Mouse (Mus musculus) kidney, postnatal 0 days (tissue): ENCODE measurements around the gene Coa5. TPM values are rescaled to one million over a fixed set of nuclear protein-coding genes. Genes with fewer than 3 reads are reported as not detected.

Experiments used
- ATAC-seq: fragments of 200-750 bp; cut with Nextera tagmentation; replicated peaks from 2 replicates; pipeline ENCODE4 v1.8.0; 2017; ENCODE audit warnings: low read depth, moderate number of reproducible peaks, moderate TSS enrichment, moderate library complexity; ENCODE audit not compliant: low FRiP score
- DNase-seq: peaks from one replicate; pipeline ENCODE4 v3.0.0-alpha.2; 2016; ENCODE audit warnings: low spot score
- H3K27ac ChIP-seq: fragments of 300-500 bp; sonication (generic); 2 replicates; pipeline ENCODE4 v1.5.1; 2014; ENCODE audit warnings: mild to moderate bottlenecking
- H3K27me3 ChIP-seq: fragments of 300-500 bp; sonication (generic); 2 replicates; pipeline ENCODE4 v1.6.1; 2014; ENCODE audit warnings: low read length, mixed read lengths; ENCODE audit not compliant: insufficient read depth
- H3K36me3 ChIP-seq: fragments of 300-500 bp; sonication (generic); 2 replicates; pipeline ENCODE4 v1.6.1; 2014; ENCODE audit warnings: low read length, mixed read lengths; ENCODE audit not compliant: insufficient read depth
- H3K4me1 ChIP-seq: fragments of 300-500 bp; sonication (generic); replicated peaks from 2 replicates; pipeline ENCODE4 v1.6.1; 2014; ENCODE audit warnings: antibody characterized with exemption, low read length, mixed read lengths; ENCODE audit not compliant: insufficient read depth
- H3K4me2 ChIP-seq: fragments of 300-500 bp; sonication (generic); 2 replicates; pipeline ENCODE4 v1.6.1; 2014; ENCODE audit warnings: mild to moderate bottlenecking, low read length, moderate library complexity, mixed read lengths
- H3K4me3 ChIP-seq: fragments of 300-500 bp; sonication (generic); replicated peaks from 2 replicates; pipeline ENCODE4 v1.5.1; 2014; ENCODE audit warnings: low read depth, low read length
- H3K9ac ChIP-seq: fragments of 300-500 bp; sonication (generic); 2 replicates; pipeline ENCODE4 v1.6.1; 2014; ENCODE audit warnings: low read depth, low read length
- H3K9me3 ChIP-seq: fragments of 300-500 bp; sonication (generic); replicated peaks from 2 replicates; pipeline ENCODE4 v1.6.1; 2016; ENCODE audit warnings: low read length, inconsistent platforms, mixed read lengths
- CTCF ChIP-seq: IDR thresholded peaks from 2 replicates; pipeline ENCODE4 v1.5.1; 2016; ENCODE audit warnings: antibody characterized with exemption, low read depth, mild to moderate bottlenecking, moderate library complexity
- WGBS: fragments of 180-500 bp; shearing (Covaris S2); extraction: QIAGEN DNeasy Blood & Tissue Kit; methylation state at CpG from one replicate; pipeline ENCODE4 v1.1.7; 2014; 5-methylcytosine and 5-hydroxymethylcytosine counted together
- polyA plus RNA-seq: library from polyadenylated mRNA; unstranded; fragments of >200 nt; fragmentation: Nextera tagmentation; extraction: Ambion mirVana; gene quantifications from 2 replicates; pipeline ENCODE4 v1.2.1, GENCODE M21; 2015

Coa5 gene
- polyA plus RNA-seq, 1 experiment from 2014 or later, result 39.2 TPM

DNA sequence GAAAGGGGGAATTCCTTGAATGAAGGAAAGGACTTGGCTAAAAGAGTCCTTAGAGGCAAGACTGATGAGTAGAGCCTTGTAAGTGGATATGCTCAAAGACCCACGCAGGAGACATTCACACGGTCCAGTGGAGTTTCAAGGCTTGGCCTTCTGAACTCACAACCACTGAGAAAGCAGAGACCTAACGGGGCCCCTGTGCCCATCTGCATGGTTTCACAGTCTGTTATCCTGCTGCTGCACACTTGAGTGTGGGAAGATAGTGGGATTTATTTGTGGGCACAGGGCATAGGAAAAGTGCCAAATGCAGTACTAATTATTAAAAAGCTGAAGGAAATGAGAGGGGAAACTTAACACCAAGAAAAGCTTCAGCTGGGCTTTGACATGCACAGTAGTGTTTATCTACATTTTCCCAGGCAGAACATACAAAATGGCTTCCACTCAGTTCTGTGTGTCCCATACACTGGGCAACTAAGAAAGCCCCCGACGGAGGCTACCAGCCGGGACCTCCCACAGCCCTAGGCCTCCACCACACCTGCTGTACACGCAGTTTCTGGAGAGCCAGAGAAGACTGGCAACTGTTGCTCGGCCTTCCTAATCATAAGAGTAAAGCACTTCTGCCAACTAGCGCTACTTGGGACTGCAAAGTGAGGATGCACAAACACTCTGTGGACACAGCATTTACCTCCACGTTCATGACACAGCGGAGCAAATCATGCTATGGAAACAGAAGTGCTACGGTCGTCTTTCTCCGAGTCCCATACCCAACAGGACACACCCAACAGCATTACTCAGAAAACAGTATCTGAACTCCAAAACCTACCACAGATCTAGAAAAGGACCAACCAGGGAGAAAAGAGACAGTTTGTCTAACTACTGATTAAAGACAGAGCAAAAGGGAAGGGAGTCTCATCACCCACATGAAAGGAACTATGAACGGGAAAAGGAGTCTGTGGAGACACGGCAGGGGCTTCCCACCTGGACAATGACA is 13.2 kb upstream of the Coa5 start:
- H3K4me3 ChIP-seq, result no peak overlapping the region
- DNase-seq (no peak), ATAC-seq (no peak)
- H3K4me1 ChIP-seq, result no peaks in the 10 kb centered on the region
- H3K27me3 ChIP-seq, result no peaks in the 10 kb centered on the region
- no peak overlapping the region for H3K27ac ChIP-seq
- no peak for TF ChIP-seq CTCF
- 0 out of 2 replicates have a peak, but pooled peaks cover 16% of the 10 kb centered on the region for H3K36me3 ChIP-seq
- H3K4me2 ChIP-seq, result no peak overlapping the region
- H3K9ac ChIP-seq, result no peak overlapping the region
- no peaks in the 10 kb centered on the region for H3K9me3 ChIP-seq
- 86% methylated on average over 16 of the region's 16 CpGs for WGBS

DNA sequence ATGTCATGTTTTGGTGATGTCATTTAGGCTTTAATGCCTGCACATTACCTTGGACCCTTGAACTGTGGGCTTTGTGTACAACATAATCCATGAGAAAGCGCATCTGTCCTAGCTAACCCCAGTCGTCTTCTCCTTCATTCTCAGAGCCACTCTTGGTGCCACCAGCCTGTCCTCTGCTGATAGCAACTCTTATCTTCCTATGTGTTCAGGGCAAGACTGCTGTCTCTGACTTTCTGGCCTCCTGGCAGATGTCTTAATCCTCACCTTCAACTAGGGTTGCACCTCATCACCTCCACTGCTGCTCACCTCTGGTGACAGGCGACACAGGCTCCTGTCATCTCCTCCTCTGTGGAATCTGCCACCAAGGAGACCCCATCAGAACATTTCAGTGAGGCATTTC is 6.5 kb upstream of the Coa5 start:
- Histone ChIP-seq H3K36me3 (peaks cover 41% of the 10 kb centered on the region), H3K4me2 (no peak overlapping the region)
- no peak for ATAC-seq

DNA sequence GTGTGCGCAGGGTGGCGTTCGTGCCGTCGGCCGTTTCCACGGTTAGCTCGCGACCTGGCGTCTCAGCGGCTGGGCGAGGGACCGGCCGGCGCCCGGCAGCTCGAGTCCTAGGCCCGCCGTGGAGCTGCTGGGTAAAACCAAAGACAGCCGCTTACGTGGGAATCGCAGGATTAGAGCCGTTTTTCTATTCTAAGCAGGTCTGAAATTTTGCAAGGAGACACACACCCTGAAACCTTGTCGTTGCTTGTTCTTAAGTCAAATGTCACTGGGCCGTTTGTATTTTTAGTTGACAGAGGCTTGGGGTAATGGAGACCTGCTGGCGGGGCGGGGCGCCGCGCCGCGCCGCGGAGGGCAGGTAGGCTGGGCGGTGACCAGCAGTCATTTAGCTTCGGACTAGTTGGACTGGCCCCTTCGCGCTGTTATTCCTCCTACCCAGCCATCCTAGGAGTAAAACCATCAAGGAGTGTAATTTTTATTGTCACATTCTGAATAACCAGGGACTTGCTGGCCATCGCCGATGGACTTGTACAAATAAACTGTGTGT is 466 bp upstream of the Coa5 start:
- H3K36me3 ChIP-seq, result peaks cover 15% of the 10 kb centered on the region
- peaks cover 14% of the 10 kb centered on the region for H3K4me1 ChIP-seq
- no peaks in the 10 kb centered on the region for H3K9me3 ChIP-seq
- H3K27ac ChIP-seq, result peak overlapping the region; percentile 85
- peak overlapping the region; percentile 91 for H3K4me3 ChIP-seq
- H3K4me2 ChIP-seq, result peak overlapping the region; percentile 77
- H3K27me3 ChIP-seq, result no peaks in the 10 kb centered on the region
- peak overlapping the region; percentile 90 for H3K9ac ChIP-seq
- no peak for TF ChIP-seq CTCF
- peak; percentile 63 for ATAC-seq
- WGBS, result 2% methylated on average over 40 of the region's 40 CpGs
- DNase-seq, result peak; percentile 47

More for the DNA sequence above, 6.5 kb upstream of the Coa5 start:
- Histone ChIP-seq H3K9me3 (no peaks in the 10 kb centered on the region), H3K27me3 (no peaks in the 10 kb centered on the region), H3K4me1 (0 out of 2 replicates have a peak, but pooled peaks cover under 1% of the 10 kb centered on the region), H3K27ac (no peak overlapping the region), H3K9ac (no peak overlapping the region), H3K4me3 (no peak overlapping the region)
- no peak for TF ChIP-seq CTCF
- DNase-seq, result no peak
- WGBS, result 91% methylated on average over 3 of the region's 3 CpGs

DNA sequence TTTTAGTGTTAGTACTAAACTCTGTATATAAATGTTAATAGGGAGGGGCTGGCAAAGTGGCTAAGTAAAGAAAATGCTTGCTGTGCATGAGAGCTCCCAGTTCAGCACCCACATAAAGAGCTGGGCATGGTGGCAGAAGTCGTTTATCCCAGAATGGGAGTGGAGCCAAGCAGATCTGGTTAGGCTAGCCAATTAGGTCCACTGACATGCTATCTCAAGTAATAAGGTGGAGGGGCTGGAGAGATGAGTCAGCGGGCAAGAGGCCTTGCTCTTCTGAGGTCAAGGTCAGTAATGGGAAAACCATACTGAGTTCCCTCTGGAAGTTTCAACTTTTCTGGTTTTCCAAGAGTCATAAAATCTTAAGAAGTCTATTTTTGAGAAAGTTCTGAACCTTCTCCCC is 992 bp downstream of the Coa5 start:
- no peak for DNase-seq
- 35% methylated on average over 2 of the region's 2 CpGs for WGBS
- no peak for TF ChIP-seq CTCF
- Histone ChIP-seq H3K4me2 (peak overlapping the region; percentile 77), H3K4me3 (peak overlapping the region; percentile 91), H3K27ac (no peak overlapping the region), H3K9ac (peak overlapping the region; percentile 90; the same call in 1 of the 2 replicates), H3K36me3 (peaks cover 15% of the 10 kb centered on the region), H3K9me3 (no peaks in the 10 kb centered on the region), H3K4me1 (peaks cover 14% of the 10 kb centered on the region), H3K27me3 (no peaks in the 10 kb centered on the region)
- no peak for ATAC-seq

DNA sequence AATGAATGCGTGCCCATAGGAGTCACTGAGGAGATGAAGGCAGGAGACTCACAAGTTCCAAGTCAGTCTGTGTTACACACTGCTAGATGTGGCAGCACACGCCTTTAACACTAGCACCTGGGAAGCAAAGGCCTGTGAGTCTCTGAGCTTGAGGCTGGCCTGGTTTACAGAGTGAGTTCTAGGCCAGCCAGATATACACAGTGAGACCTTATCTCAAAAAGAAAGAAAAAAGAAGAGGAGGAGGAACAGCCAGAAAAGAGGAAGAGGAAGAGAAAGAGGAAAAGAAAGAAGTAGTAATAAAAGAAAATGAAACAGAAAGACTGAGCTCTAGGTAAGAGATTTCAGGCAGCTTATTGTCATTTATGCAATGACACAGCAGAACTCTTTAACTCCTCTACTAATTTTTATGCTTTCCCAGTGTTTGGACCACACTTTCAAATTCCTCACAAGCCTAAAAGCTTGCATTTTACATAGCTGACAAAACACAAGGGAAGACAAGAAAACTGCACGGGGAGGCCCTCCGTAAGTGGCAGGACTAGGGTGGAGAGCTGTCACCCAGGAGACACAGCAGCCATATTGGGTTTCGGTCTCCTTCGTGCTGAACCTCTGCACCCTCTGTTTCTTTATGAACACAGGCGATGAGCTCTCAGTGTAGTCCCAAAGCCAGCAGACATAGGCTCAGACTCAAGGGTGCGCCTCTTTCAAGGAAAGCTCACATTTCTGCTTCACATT is 2.6 kb downstream of the Coa5 start:
- Histone ChIP-seq H3K9me3 (no peaks in the 10 kb centered on the region), H3K4me2 (no peak overlapping the region), H3K27ac (no peak overlapping the region), H3K36me3 (peaks cover 6% of the 10 kb centered on the region; the same call in 1 of the 2 replicates), H3K27me3 (no peaks in the 10 kb centered on the region), H3K4me1 (peaks cover 14% of the 10 kb centered on the region), H3K4me3 (no peak overlapping the region), H3K9ac (no peak overlapping the region)
- no peak for DNase-seq
- no peak for TF ChIP-seq CTCF
- no peak for ATAC-seq
- WGBS, result 94% methylated on average over 8 of the region's 8 CpGs

DNA sequence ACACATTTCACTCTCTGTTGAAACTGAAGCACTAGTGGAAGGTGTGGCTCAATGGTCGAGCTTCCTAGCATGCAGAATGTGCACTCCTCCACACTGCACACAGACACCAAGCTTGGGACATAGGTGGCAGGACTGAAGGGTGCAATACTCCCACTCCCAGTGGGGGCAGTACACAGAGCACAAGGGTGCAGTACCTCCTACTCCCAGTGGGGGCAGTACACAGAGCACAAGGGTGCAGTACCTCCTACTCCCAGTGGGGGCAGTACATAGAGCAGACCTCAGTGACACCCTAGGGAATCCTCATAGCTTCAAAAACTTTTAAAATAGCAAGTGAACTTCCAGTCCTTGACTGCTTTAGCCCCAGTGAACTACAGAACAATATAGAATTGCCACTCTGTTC is 10.5 kb downstream of the Coa5 start:
- 91% methylated on average over 1 of the region's 1 CpGs for WGBS
- Histone ChIP-seq H3K4me1 (no peaks in the 10 kb centered on the region), H3K27ac (no peak overlapping the region)

More for the DNA sequence above, 10.5 kb downstream of the Coa5 start:
- H3K9ac ChIP-seq, result no peak overlapping the region
- no peak overlapping the region for H3K4me3 ChIP-seq
- DNase-seq, result peak; percentile 59
- H3K36me3 ChIP-seq, result peaks cover 18% of the 10 kb centered on the region; the same call in 1 of the 2 replicates
- no peaks in the 10 kb centered on the region for H3K9me3 ChIP-seq
- peak; percentile 65; the same call in 1 of the 2 replicates for ATAC-seq
- TF ChIP-seq CTCF, result peak; percentile 98
- no peaks in the 10 kb centered on the region for H3K27me3 ChIP-seq
- H3K4me2 ChIP-seq, result no peak overlapping the region
